Mouse (Mus musculus) lung, adult 2 months (tissue): ENCODE results near the gene Uvrag.
A peak's percentile ranks its signal among the peaks of the same experiment; 100 is the strongest.

Experiments
- CTCF ChIP-seq: fragments of 200-500 bp; IDR thresholded peaks from 2 replicates; pipeline ENCODE4 v1.5.1; 2011; ENCODE audit warnings: mild to moderate bottlenecking, low read length, control low read depth; ENCODE audit not compliant: insufficient read depth
- POLR2A ChIP-seq: fragments of 200-500 bp; IDR thresholded peaks from 2 replicates; pipeline ENCODE4 v1.6.1; 2011; ENCODE audit warnings: low read depth, mild to moderate bottlenecking, control low read depth, low read length, borderline replicate concordance; ENCODE audit errors: extremely low read depth

- TF ChIP-seq CTCF (peak; percentile 60), POLR2A (no peak)
Measured at GRCm38 (mm10) chr7:98836646-98837045, 304.3 kb downstream of the Uvrag start.
